Mouse (Mus musculus) megakaryocyte, embryonic 14.5 days (primary cell): ENCODE results near the gene Sphk2. TPM values are rescaled to one million over a fixed set of nuclear protein-coding genes. Genes with fewer than 3 reads are reported as not detected.
"Not testable (repeated sequence)": the region's sequence is repeated elsewhere in the genome, so short reads cannot be mapped to it uniquely, and the experiment has no call there.

Experiments used
- H3K27me3 ChIP-seq: replicated peaks from 2 replicates; pipeline ENCODE3; 2012; ENCODE audit warnings: inconsistent platforms
- H3K36me3 ChIP-seq: replicated peaks from 2 replicates; pipeline ENCODE3; 2012; ENCODE audit warnings: low read length, inconsistent platforms, mixed read lengths
- H3K4me1 ChIP-seq: 2 replicates; pipeline ENCODE4 v1.6.1; 2012; ENCODE audit warnings: inconsistent platforms
- H3K4me3 ChIP-seq: replicated peaks from 2 replicates; pipeline ENCODE3; 2012; ENCODE audit warnings: moderate library complexity, mild to moderate bottlenecking, inconsistent platforms
- H3K9me3 ChIP-seq: 2 replicates; pipeline ENCODE4 v1.6.1; 2012; ENCODE audit warnings: inconsistent platforms
- FLI1 ChIP-seq: IDR thresholded peaks from 2 replicates; pipeline ENCODE4 v1.6.1; 2012; ENCODE audit warnings: low read length, inconsistent platforms, mixed read lengths
- GATA1 ChIP-seq: IDR thresholded peaks from 3 replicates; pipeline ENCODE4 v1.6.1; 2012; ENCODE audit warnings: mixed read lengths, low read length, inconsistent platforms, borderline replicate concordance
- polyA plus RNA-seq: library from polyadenylated mRNA; stranded (reverse); fragments of >175 nt; gene quantifications from 2 replicates; pipeline ENCODE4 v1.2.3, GENCODE M21; 2012; ENCODE audit warnings: low replicate concordance; ENCODE audit not compliant: insufficient read depth

The Sphk2 gene
- polyA plus RNA-seq, 1 experiment, result 242 TPM

GRCm38 (mm10) chr7:45682144-45683126 is 35.4 kb downstream of the Sphk2 start:
- Histone ChIP-seq H3K36me3 (no peaks in the 10 kb centered on the region), H3K4me1 (peaks cover 88% of the 10 kb centered on the region), H3K27me3 (peaks cover 35% of the 10 kb centered on the region), H3K9me3 (no peaks in the 10 kb centered on the region), H3K4me3 (peak overlapping the region; percentile 82)
- TF ChIP-seq FLI1 (no peak), GATA1 (no peak)

- peaks cover 83% of the 10 kb centered on the region for H3K4me1 ChIP-seq
- H3K4me3 ChIP-seq, result peak overlapping the region; percentile 39
Measured at GRCm38 (mm10) chr7:45681046-45681736, 36.6 kb downstream of the Sphk2 start.

GRCm38 (mm10) chr7:45679966-45680621 is 37.7 kb downstream of the Sphk2 start:
- H3K4me1 ChIP-seq, result peaks cover 75% of the 10 kb centered on the region
- no peaks in the 10 kb centered on the region for H3K9me3 ChIP-seq
- no peaks in the 10 kb centered on the region for H3K36me3 ChIP-seq
- TF ChIP-seq FLI1 (no peak), GATA1 (no peak)
- H3K27me3 ChIP-seq, result peaks cover 44% of the 10 kb centered on the region
- H3K4me3 ChIP-seq, result peak overlapping the region; percentile 33

More at GRCm38 (mm10) chr7:45681046-45681736, 36.6 kb downstream of the Sphk2 start:
- Histone ChIP-seq H3K9me3 (no peaks in the 10 kb centered on the region), H3K36me3 (no peaks in the 10 kb centered on the region), H3K27me3 (peaks cover 41% of the 10 kb centered on the region)
- TF ChIP-seq GATA1 (no peak), FLI1 (no peak)

GRCm38 (mm10) chr7:45678513-45678912 is 39.3 kb downstream of the Sphk2 start:
- Histone ChIP-seq H3K9me3 (no peaks in the 10 kb centered on the region), H3K36me3 (no peaks in the 10 kb centered on the region), H3K4me3 (peak overlapping the region; percentile 66), H3K4me1 (peaks cover 69% of the 10 kb centered on the region), H3K27me3 (peaks cover 44% of the 10 kb centered on the region)
- TF ChIP-seq FLI1 (no peak), GATA1 (no peak)

GRCm38 (mm10) chr7:45677627-45678295 is 40.0 kb downstream of the Sphk2 start:
- no peaks in the 10 kb centered on the region for H3K36me3 ChIP-seq
- TF ChIP-seq GATA1, result no peak
- TF ChIP-seq FLI1, result no peak
- peaks cover 61% of the 10 kb centered on the region for H3K4me1 ChIP-seq
- H3K9me3 ChIP-seq, result no peaks in the 10 kb centered on the region
- peak overlapping the region; percentile 66 for H3K4me3 ChIP-seq
- peaks cover 50% of the 10 kb centered on the region for H3K27me3 ChIP-seq

GRCm38 (mm10) chr7:45668921-45669320 is 48.9 kb downstream of the Sphk2 start:
- Histone ChIP-seq H3K4me1 (peaks cover 6% of the 10 kb centered on the region), H3K36me3 (no peaks in the 10 kb centered on the region), H3K4me3 (no peak overlapping the region), H3K9me3 (peaks cover 4% of the 10 kb centered on the region), H3K27me3 (peaks cover 50% of the 10 kb centered on the region)
- TF ChIP-seq FLI1 (no peak), GATA1 (no peak)

- H3K27me3 ChIP-seq, result peaks cover 42% of the 10 kb centered on the region
- no peaks in the 10 kb centered on the region for H3K36me3 ChIP-seq
- H3K4me3 ChIP-seq, result no peak overlapping the region
- TF ChIP-seq GATA1, result no peak
- TF ChIP-seq FLI1, result no peak
- peaks cover 4% of the 10 kb centered on the region for H3K9me3 ChIP-seq
- H3K4me1 ChIP-seq, result peaks cover 16% of the 10 kb centered on the region
Measured at GRCm38 (mm10) chr7:45667761-45668160, 50.0 kb downstream of the Sphk2 start.

- Histone ChIP-seq H3K4me1 (peaks cover 16% of the 10 kb centered on the region), H3K27me3 (peaks cover 28% of the 10 kb centered on the region), H3K9me3 (no peaks in the 10 kb centered on the region), H3K36me3 (no peaks in the 10 kb centered on the region), H3K4me3 (no peak within 1 kb of the TSS)
- TF ChIP-seq GATA1 (no peak), FLI1 (no peak)
Measured at GRCm38 (mm10) chr7:45666161-45666560, 51.6 kb downstream of the Sphk2 start, which contains the start of gene Fut2. Gene Fut2 (minus strand): TSS chr7:45666394.

GRCm38 (mm10) chr7:45665303-45666138 is 52.3 kb downstream of the Sphk2 start:
- no peak overlapping the region for H3K4me3 ChIP-seq
- H3K36me3 ChIP-seq, result no peaks in the 10 kb centered on the region
- H3K27me3 ChIP-seq, result peaks cover 29% of the 10 kb centered on the region
- peaks cover 16% of the 10 kb centered on the region for H3K4me1 ChIP-seq
- no peaks in the 10 kb centered on the region for H3K9me3 ChIP-seq
- TF ChIP-seq GATA1 (no peak), FLI1 (no peak)

GRCm38 (mm10) chr7:45661702-45662101 is 56.1 kb downstream of the Sphk2 start:
- H3K4me1 ChIP-seq, result peaks cover 16% of the 10 kb centered on the region
- H3K27me3 ChIP-seq, result peaks cover 33% of the 10 kb centered on the region
- not testable (repeated sequence) for H3K9me3 ChIP-seq, H3K36me3 ChIP-seq, H3K4me3 ChIP-seq
